Mouse (Mus musculus): ENCODE results near the gene Itsn1. TPM values are rescaled to one million over a fixed set of nuclear protein-coding genes. Genes with fewer than 3 reads are reported as not detected.

Gene Itsn1
- polyA plus RNA-seq, 1 experiment: 30.5 TPM

DNA sequence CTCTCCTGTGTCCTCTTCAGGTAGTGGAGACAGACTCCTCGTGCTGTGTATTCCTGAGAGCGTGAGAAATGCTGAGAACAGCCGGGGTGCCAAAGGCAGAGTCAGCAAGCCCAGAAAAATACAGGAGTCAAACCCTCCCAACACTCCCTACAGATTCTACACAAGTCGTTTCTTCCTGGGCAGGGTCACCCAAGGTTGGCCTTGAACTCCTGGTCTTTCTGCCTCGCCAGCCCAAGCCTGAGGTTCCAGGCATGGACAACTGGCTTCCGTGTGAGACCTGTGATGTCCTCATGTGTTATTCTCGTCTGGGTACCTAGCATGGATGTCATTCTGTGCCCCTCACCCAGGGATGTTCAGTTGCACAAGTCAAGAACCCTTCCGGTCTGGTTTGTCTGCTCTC lies 193.9 kb downstream of the Itsn1 start:
- TF ChIP-seq POLR2A (IDR thresholded peaks at IDR 0.05; ENCODE audit: control insufficient read depth, low read depth, low read length) (no peak), CTCF (IDR thresholded peaks at IDR 0.05; ENCODE audit: control insufficient read depth, insufficient read depth, insufficient replicate concordance, low read depth, low read length) (no peak)
- no peak overlapping the region for H3K27ac ChIP-seq (ENCODE audit: control insufficient read depth, insufficient read depth, low read depth, low read length)
- H3K4me1 ChIP-seq (ENCODE audit: control insufficient read depth, insufficient read depth, low read length): peaks cover 6% of the 10 kb centered on the region
- no peaks in the 10 kb centered on the region; the same call in none of the 2 replicates for H3K36me3 ChIP-seq (ENCODE audit: control insufficient read depth, insufficient read depth, low read length)
- H3K4me3 ChIP-seq (ENCODE audit: control insufficient read depth, low read depth, low read length): no peak overlapping the region
- no peaks in the 10 kb centered on the region for H3K27me3 ChIP-seq (ENCODE audit: control insufficient read depth, insufficient read depth, low read length)

DNA sequence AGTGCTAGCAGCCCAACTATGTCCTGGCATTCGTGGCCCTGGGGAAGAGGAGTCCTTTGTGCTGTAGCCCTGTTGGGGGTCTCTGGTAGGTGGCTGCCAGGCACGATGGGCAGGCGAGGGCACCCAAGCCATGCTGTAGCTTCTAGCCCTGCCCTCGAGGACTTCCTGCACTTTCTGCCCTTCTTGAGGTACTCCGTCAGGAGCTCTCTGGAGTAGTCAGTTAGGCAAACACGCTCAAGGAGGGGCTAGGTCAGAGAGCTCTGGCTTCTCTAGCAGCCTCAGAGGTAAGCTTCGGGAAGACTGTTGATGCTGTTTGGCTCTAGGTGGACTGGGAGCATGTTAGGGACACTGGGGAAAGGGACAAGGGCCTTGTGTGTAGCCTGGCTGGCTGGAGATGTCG lies 195.3 kb downstream of the Itsn1 start:
- H3K4me1 ChIP-seq (ENCODE audit: control insufficient read depth, insufficient read depth, low read length): no peaks in the 10 kb centered on the region

DNA sequence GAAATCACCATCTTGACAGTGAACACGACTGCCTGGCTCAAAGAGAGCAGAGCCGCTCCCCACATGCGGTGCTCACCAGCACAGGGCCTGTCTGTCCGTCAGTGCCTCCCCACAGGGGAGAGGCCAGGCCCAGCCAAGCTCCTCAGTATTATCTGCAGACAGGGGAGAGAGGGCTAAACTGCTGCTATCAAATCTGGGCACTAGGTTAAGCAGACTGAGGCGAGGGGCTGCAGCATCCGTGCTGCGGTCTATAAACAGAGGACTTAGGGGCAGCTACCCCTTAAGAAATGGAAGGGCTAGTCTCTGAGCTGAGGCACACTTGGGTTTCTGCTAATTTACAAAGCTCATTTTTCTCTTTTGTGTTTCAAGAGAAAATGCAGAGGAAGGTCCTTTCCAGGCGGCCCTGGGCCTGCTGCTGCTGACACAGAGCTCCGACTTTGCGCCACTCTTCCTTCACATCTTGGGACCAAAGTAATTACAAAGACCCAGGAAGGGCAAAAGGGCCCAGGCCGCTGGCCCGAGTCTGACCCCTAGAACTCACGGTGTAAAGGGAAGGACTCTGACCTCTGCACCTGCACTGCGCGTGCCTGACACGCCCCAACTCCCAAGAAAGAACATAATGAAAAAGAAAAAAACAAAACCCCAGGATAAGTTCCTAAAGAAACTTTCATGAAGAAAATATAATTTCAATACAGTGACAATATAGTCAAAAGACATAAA lies 199.0 kb downstream of the Itsn1 start:
- Histone ChIP-seq H3K4me3 (ENCODE audit: control insufficient read depth, low read depth, low read length) (no peak overlapping the region), H3K27ac (ENCODE audit: control insufficient read depth, insufficient read depth, low read depth, low read length) (no peak overlapping the region), H3K4me1 (ENCODE audit: control insufficient read depth, insufficient read depth, low read length) (no peaks in the 10 kb centered on the region; the same call in 1 of the 2 replicates), H3K27me3 (ENCODE audit: control insufficient read depth, insufficient read depth, low read length) (no peaks in the 10 kb centered on the region), H3K36me3 (ENCODE audit: control insufficient read depth, insufficient read depth, low read length) (no peaks in the 10 kb centered on the region; the same call in none of the 2 replicates)
- TF ChIP-seq CTCF (IDR thresholded peaks at IDR 0.05; ENCODE audit: control insufficient read depth, insufficient read depth, insufficient replicate concordance, low read depth, low read length) (no peak), POLR2A (IDR thresholded peaks at IDR 0.05; ENCODE audit: control insufficient read depth, low read depth, low read length) (no peak)

More for the DNA sequence above, 195.3 kb downstream of the Itsn1 start:
- Histone ChIP-seq H3K4me3 (ENCODE audit: control insufficient read depth, low read depth, low read length) (no peak overlapping the region), H3K27me3 (ENCODE audit: control insufficient read depth, insufficient read depth, low read length) (no peaks in the 10 kb centered on the region), H3K27ac (ENCODE audit: control insufficient read depth, insufficient read depth, low read depth, low read length) (no peak overlapping the region), H3K36me3 (ENCODE audit: control insufficient read depth, insufficient read depth, low read length) (no peaks in the 10 kb centered on the region; the same call in none of the 2 replicates)
- TF ChIP-seq POLR2A (IDR thresholded peaks at IDR 0.05; ENCODE audit: control insufficient read depth, low read depth, low read length) (no peak), CTCF (IDR thresholded peaks at IDR 0.05; ENCODE audit: control insufficient read depth, insufficient read depth, insufficient replicate concordance, low read depth, low read length) (no peak)

DNA sequence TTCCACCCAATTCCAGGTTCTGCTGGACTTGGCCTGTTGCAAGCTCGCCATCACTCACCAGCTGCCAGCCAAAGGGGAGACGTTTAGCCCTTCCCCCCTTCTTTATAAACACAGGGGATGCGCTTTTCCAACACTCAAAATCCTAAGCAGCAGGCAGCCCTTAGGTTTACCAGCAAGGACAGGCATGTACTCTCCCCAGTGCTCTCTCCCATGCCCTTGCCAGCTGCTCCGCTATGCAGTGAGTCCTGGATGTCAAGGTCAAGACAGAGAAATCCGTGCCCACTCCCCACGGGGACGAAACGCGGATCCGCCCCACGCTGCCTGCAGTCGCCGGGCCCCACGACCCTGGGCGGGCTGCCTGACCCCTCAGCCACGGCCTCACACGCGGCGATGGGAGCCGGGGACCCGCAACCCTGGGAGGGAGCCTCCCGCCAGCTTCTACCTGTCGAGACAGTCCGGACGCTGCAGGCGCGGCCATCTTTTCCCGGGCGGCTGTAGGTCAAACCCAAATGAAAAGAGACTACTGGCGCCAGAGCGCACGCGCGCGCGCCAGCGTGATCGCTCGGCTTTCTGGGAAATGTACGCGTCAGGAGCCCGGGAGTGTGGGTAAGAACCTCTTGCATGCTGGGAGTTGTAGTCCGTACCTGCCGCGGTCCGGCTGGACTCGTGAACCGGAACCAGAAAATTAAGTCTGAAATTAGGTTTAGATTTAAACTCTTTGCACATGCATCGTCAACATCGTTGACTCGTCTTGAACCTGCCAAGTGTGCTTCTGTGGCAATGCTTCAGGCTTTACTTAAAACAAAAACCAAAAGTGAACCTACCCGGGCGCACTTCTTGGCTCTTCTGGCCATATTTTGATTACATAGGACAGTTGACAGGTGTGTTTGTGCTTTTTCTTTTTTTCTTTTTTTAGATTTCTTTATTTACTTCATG lies 202.3 kb downstream of the Itsn1 start:
- Histone ChIP-seq H3K27ac (ENCODE audit: control insufficient read depth, insufficient read depth, low read depth, low read length) (peak overlapping the region; percentile 72), H3K36me3 (ENCODE audit: control insufficient read depth, insufficient read depth, low read length) (no peaks in the 10 kb centered on the region; the same call in 1 of the 2 replicates), H3K27me3 (ENCODE audit: control insufficient read depth, insufficient read depth, low read length) (no peaks in the 10 kb centered on the region), H3K4me1 (ENCODE audit: control insufficient read depth, insufficient read depth, low read length) (no peaks in the 10 kb centered on the region; the same call in 1 of the 2 replicates), H3K4me3 (ENCODE audit: control insufficient read depth, low read depth, low read length) (peak overlapping the region; percentile 96)
- TF ChIP-seq POLR2A (IDR thresholded peaks at IDR 0.05; ENCODE audit: control insufficient read depth, low read depth, low read length) (peak; percentile 40), CTCF (IDR thresholded peaks at IDR 0.05; ENCODE audit: control insufficient read depth, insufficient read depth, insufficient replicate concordance, low read depth, low read length) (no peak)

DNA sequence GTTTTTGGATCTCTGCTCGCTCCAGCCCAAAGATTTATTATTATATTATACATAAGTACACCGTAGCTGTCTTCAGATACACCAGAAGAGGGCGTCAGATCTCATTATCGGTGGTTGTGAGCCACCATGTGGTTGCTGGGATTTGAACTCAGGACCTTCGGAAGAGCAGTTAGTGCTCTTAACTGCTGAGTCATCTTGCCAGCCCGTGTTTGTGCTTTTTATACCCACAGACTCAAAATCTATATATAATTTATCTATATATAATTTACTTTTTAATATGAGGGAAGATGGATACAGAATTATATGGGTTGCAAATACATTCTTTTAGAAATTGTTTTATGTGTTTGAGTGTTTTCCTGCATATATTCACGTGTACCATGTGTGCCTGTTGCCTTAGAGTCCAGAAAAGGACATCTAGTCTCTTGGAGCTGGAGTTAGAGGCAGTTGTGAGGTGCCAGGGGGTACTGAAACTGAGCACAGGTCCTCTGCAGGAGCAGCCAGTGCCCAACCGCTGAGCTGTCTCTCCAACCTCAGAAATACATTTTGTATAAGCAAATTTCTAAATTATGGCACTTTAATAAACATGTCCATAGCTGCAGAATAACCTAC lies 203.1 kb downstream of the Itsn1 start:
- H3K4me3 ChIP-seq (ENCODE audit: control insufficient read depth, low read depth, low read length): no peak overlapping the region
- TF ChIP-seq CTCF (IDR thresholded peaks at IDR 0.05; ENCODE audit: control insufficient read depth, insufficient read depth, insufficient replicate concordance, low read depth, low read length) (no peak), POLR2A (IDR thresholded peaks at IDR 0.05; ENCODE audit: control insufficient read depth, low read depth, low read length) (no peak)
- H3K27ac ChIP-seq (ENCODE audit: control insufficient read depth, insufficient read depth, low read depth, low read length): no peak overlapping the region

DNA sequence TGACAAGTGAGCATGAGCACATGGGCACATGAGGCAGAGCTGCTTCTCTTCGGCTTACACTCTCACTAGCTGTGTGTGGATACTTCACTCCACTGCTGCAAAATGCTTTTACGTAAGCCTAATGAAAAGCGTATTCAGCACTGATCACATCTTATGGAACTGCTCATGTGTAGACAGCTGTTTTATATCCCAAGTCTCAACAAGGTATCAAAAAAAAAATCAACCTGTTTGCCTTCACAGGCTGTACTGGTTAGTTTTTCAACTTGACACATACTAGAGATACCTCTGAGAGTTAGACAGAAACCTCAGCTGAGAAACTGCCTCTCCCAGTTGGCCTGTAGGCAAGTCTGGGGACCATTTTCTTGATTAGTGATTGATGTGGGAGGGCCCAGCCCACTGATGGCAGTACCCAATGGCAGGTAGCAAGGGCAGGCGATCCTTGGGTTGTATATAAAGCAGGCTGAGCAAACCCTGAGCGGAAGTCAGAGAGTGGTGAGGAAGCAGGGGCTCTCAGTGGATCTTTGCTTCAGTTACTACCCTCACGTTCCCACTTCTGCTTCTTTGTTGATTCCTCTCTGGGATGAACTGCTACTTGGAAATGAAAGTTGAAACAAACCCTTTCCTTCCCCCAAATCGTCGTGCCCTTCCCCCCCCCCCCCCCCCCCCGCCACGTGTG lies 203.9 kb downstream of the Itsn1 start:
- TF ChIP-seq POLR2A (IDR thresholded peaks at IDR 0.05; ENCODE audit: control insufficient read depth, low read depth, low read length) (no peak), CTCF (IDR thresholded peaks at IDR 0.05; ENCODE audit: control insufficient read depth, insufficient read depth, insufficient replicate concordance, low read depth, low read length) (no peak)
- Histone ChIP-seq H3K27me3 (ENCODE audit: control insufficient read depth, insufficient read depth, low read length) (no peaks in the 10 kb centered on the region), H3K27ac (ENCODE audit: control insufficient read depth, insufficient read depth, low read depth, low read length) (no peak overlapping the region), H3K4me3 (ENCODE audit: control insufficient read depth, low read depth, low read length) (no peak overlapping the region), H3K36me3 (ENCODE audit: control insufficient read depth, insufficient read depth, low read length) (no peaks in the 10 kb centered on the region), H3K4me1 (ENCODE audit: control insufficient read depth, insufficient read depth, low read length) (no peaks in the 10 kb centered on the region; the same call in 1 of the 2 replicates)

More for the DNA sequence above, 203.1 kb downstream of the Itsn1 start:
- Histone ChIP-seq H3K4me1 (ENCODE audit: control insufficient read depth, insufficient read depth, low read length) (no peaks in the 10 kb centered on the region; the same call in 1 of the 2 replicates), H3K36me3 (ENCODE audit: control insufficient read depth, insufficient read depth, low read length) (no peaks in the 10 kb centered on the region), H3K27me3 (ENCODE audit: control insufficient read depth, insufficient read depth, low read length) (no peaks in the 10 kb centered on the region)
